Mouse (Mus musculus) lung, embryonic 14.5 days (tissue): ENCODE results near the gene Sorbs1. TPM values are rescaled to one million over a fixed set of nuclear protein-coding genes. Genes with fewer than 3 reads are reported as not detected.

ENCODE experiments used
- ATAC-seq: fragments of 200-750 bp; cut with Nextera tagmentation; 2 replicates; pipeline ENCODE4 v1.8.0; 2017; ENCODE audit warnings: mild to moderate bottlenecking, moderate TSS enrichment, moderate library complexity; ENCODE audit not compliant: insufficient read depth
- DNase-seq: peaks from one replicate; pipeline ENCODE4 v3.0.0-alpha.2; 2015
- H3K27ac ChIP-seq: fragments of 300-500 bp; sonication (generic); 2 replicates; pipeline ENCODE4 v1.5.1; 2014; ENCODE audit warnings: low read depth, mild to moderate bottlenecking, moderate library complexity
- H3K27me3 ChIP-seq: fragments of 300-500 bp; sonication (generic); 2 replicates; pipeline ENCODE4 v1.6.1; 2014; ENCODE audit warnings: low read length, control low read depth; ENCODE audit not compliant: insufficient read depth
- H3K36me3 ChIP-seq: fragments of 300-500 bp; sonication (generic); 2 replicates; pipeline ENCODE4 v1.6.1; 2014; ENCODE audit warnings: control low read depth; ENCODE audit not compliant: insufficient read depth
- H3K4me1 ChIP-seq: fragments of 300-500 bp; sonication (generic); 2 replicates; pipeline ENCODE4 v1.6.1; 2014; ENCODE audit warnings: antibody characterized with exemption, control low read depth; ENCODE audit not compliant: insufficient read depth
- H3K4me2 ChIP-seq: fragments of 300-500 bp; sonication (generic); 2 replicates; pipeline ENCODE4 v1.6.1; 2014; ENCODE audit warnings: mild to moderate bottlenecking
- H3K4me3 ChIP-seq: fragments of 300-500 bp; sonication (generic); 2 replicates; pipeline ENCODE4 v1.5.1; 2014; ENCODE audit warnings: low read depth, low read length
- H3K9ac ChIP-seq: fragments of 300-500 bp; sonication (generic); 2 replicates; pipeline ENCODE4 v1.6.1; 2014
- H3K9me3 ChIP-seq: fragments of 300-500 bp; sonication (generic); 2 replicates; pipeline ENCODE4 v1.6.1; 2016; ENCODE audit warnings: low read depth, low read length, control low read depth
- CTCF ChIP-seq: IDR thresholded peaks from 2 replicates; pipeline ENCODE4 v1.5.1; 2016; ENCODE audit warnings: antibody characterized with exemption, low read depth
- WGBS: fragments of 180-500 bp; shearing (Covaris S2); extraction: QIAGEN DNeasy Blood & Tissue Kit; methylation state at CpG from one replicate; pipeline ENCODE4 v1.1.7; 2014; 5-methylcytosine and 5-hydroxymethylcytosine counted together
- polyA plus RNA-seq: library from polyadenylated mRNA; unstranded; fragments of >200 nt; fragmentation: Nextera tagmentation; extraction: Ambion mirVana; gene quantifications from 2 replicates; pipeline ENCODE4 v1.2.1, GENCODE M21; 2014

The Sorbs1 gene
- polyA plus RNA-seq, 1 experiment from 2014 or later: 46.6 TPM

DNA sequence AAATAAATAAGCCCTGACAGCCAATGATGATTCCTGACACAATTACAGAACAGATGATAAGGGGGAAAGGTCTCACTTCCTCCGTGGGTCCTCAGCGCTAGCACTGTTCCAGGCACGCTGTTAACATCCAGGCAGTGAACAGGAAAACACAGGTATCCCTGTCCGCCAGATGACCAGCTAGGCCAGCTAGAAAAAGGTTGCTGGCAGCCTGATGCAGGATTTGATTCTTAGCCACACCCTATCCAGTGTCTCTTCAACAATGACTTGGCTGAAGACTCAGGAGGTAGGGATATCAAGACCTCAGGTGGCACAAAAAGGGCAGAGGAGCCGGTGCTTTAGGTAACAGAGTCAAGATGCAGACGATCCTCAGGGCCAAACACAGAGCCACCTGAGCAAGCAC lies 32.5 kb downstream of the Sorbs1 start:
- 56% methylated on average over 6 of the region's 6 CpGs for WGBS
- DNase-seq (no peak), ATAC-seq (no peak)
- Histone ChIP-seq H3K36me3 (no peaks in the 10 kb centered on the region; the same call in 1 of the 2 replicates), H3K27me3 (no peaks in the 10 kb centered on the region), H3K4me1 (peaks cover 13% of the 10 kb centered on the region; the same call in 1 of the 2 replicates), H3K4me3 (no peak overlapping the region), H3K4me2 (no peak overlapping the region), H3K9me3 (no peaks in the 10 kb centered on the region), H3K27ac (no peak overlapping the region), H3K9ac (no peak overlapping the region)
- no peak for TF ChIP-seq CTCF

DNA sequence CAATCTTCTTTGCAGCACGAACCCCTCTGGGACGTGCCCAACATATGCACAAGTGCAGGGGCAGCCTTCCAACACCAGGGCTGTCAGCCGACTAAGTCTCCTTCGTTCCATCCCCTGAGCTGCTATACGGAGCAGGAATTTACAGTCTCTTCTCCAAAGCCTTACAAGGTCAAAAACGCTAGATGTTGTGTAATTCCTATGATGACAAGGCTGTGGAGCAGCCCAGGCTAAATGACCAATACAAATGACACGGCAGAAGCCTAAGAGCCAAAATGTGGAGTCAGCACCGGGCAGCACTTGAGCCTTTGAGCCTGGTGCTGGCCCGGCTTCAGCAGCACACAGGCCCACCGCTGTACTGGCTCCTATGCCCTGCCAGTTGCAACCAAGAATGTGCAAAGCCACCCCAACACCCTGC lies 35.4 kb downstream of the Sorbs1 start:
- no peak overlapping the region for H3K9ac ChIP-seq
- no peak overlapping the region for H3K4me3 ChIP-seq
- H3K36me3 ChIP-seq: no peaks in the 10 kb centered on the region
- 0 out of 2 replicates have a peak, but pooled peaks have one; percentile 13 for TF ChIP-seq CTCF
- whole genome bisulfite sequencing: 54% methylated on average over 10 of the region's 10 CpGs
- DNase-seq (peak; percentile 70), ATAC-seq (peak; percentile 75; the same call in 1 of the 2 replicates)
- H3K27ac ChIP-seq: peak overlapping the region; percentile 76
- H3K4me2 ChIP-seq: no peak overlapping the region
- no peaks in the 10 kb centered on the region for H3K9me3 ChIP-seq
- H3K4me1 ChIP-seq: peaks cover 13% of the 10 kb centered on the region; the same call in 1 of the 2 replicates
- no peaks in the 10 kb centered on the region for H3K27me3 ChIP-seq

DNA sequence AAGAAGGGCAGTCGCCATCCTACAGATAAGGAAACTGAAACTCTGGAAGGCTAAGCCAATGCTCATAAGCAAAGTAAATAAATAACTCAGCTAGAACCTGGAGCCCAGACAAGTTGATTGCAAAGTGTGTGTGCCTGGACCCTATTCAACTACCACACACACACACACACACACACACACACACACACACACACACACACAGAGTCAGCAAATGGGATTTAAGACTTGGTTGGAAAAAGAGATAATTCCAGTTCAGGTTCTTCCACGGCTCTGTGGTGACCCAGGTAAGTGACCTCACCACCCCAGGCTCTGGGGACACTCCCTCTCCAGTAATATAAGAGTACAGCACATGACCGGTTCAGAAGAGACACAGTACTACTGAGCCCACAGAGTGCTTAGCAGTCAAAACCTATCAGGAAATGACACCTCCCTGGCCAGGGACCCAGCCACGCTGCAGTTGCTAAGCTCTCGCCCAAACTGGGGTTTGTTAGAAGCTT lies 36.1 kb downstream of the Sorbs1 start:
- no peak overlapping the region for H3K4me3 ChIP-seq
- no peaks in the 10 kb centered on the region for H3K27me3 ChIP-seq
- peak; percentile 38 for DNase-seq
- peaks cover 13% of the 10 kb centered on the region; the same call in 1 of the 2 replicates for H3K4me1 ChIP-seq
- WGBS: 29% methylated on average over 5 of the region's 5 CpGs
- H3K36me3 ChIP-seq: no peaks in the 10 kb centered on the region
- peak; percentile 67; the same call in 1 of the 2 replicates for ATAC-seq
- H3K9me3 ChIP-seq: no peaks in the 10 kb centered on the region
- TF ChIP-seq CTCF: no peak
- no peak overlapping the region for H3K9ac ChIP-seq
- H3K27ac ChIP-seq: peak overlapping the region; percentile 76; the same call in 1 of the 2 replicates
- no peak overlapping the region for H3K4me2 ChIP-seq

DNA sequence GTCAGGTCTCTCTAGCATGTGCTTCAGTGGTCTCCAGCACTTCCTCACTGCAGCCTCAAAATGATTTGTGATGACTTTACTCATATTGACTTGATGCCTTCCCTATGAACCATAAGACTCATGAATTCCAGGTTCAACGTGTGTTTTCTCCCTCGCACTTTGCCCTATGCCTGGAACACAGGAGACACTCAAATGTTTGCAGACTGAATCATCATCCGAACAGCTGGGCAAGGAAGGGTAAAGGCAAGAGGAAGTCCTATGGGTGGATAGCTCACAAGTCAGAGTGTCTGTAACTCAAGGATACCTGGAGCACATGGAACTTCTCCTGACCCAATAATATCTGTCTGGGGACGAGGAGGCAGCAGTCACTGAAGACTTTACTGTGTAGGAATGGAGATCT lies 37.1 kb downstream of the Sorbs1 start:
- no peaks in the 10 kb centered on the region for H3K27me3 ChIP-seq
- 84% methylated on average over 4 of the region's 4 CpGs for WGBS
- H3K27ac ChIP-seq: no peak overlapping the region
- H3K4me1 ChIP-seq: peaks cover 13% of the 10 kb centered on the region; the same call in 1 of the 2 replicates
- H3K9me3 ChIP-seq: no peaks in the 10 kb centered on the region
- no peaks in the 10 kb centered on the region for H3K36me3 ChIP-seq
- no peak overlapping the region for H3K4me2 ChIP-seq
- ATAC-seq (no peak), DNase-seq (no peak)
- no peak overlapping the region for H3K9ac ChIP-seq
- TF ChIP-seq CTCF: no peak
- no peak overlapping the region for H3K4me3 ChIP-seq

DNA sequence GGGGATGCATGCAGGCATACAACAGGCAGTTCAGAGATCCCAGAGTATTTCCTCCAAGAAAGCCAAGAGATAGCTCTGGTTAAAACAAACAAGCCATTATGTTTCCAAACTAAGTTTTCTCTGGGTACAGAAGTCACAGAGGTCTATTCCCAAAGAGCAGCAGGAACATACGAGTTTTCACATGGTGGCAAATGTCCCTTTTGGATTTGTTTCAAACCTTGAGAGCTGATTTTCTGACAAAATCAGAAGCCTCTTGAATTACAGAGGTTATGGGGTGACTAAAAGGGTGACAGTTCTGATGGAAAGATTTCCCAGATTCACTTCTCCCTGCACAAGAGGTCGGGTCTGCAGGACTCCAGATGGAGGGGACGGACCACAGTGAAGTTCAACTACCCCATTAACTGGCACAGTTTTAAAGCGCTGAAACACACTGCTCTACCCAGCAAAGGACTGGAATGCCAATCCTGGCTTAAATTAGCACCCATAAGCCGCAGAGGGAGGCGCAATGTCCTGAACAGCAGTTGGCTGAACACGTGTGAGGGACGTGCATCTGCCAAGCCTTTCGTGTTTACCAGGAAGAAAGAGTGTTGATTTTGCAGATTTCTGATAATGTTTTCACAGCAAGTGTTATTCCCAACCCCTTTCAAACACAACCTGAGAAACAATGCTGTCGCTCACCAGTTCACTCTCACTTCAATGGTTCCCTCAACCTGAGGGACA lies 41.9 kb downstream of the Sorbs1 start:
- H3K27me3 ChIP-seq: no peaks in the 10 kb centered on the region
- H3K4me1 ChIP-seq: no peaks in the 10 kb centered on the region
- no peak overlapping the region for H3K9ac ChIP-seq
- DNase-seq (no peak), ATAC-seq (no peak)
- no peak overlapping the region for H3K27ac ChIP-seq
- H3K4me3 ChIP-seq: no peak overlapping the region
- TF ChIP-seq CTCF: no peak
- H3K4me2 ChIP-seq: no peak overlapping the region
- no peaks in the 10 kb centered on the region for H3K36me3 ChIP-seq
- no peaks in the 10 kb centered on the region for H3K9me3 ChIP-seq
- WGBS: 63% methylated on average over 10 of the region's 10 CpGs

DNA sequence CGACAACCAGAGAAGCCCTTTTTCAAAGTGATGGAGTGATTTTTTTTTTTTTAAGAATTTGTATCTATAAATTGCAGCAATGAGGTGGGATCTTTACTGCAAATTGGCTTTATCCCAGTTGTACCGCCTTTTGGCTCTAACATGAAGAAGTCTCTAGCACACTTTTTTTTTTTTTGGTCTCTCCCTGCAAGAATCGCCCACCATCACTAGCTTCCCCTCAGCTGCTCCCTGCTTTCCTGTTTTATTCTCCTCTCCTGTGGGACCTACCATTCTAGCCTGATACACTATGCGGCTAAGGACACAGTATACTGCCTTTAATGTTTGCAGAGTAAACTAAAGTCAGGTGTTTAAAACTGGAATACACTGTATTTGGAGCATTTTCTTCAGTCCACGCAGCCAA lies 43.8 kb downstream of the Sorbs1 start:
- WGBS: 61% methylated on average over 5 of the region's 5 CpGs
- no peaks in the 10 kb centered on the region for H3K4me1 ChIP-seq
- H3K9ac ChIP-seq: no peak overlapping the region
- H3K27me3 ChIP-seq: no peaks in the 10 kb centered on the region
- TF ChIP-seq CTCF: no peak
- H3K4me3 ChIP-seq: no peak overlapping the region
- no peak for ATAC-seq
- no peaks in the 10 kb centered on the region for H3K9me3 ChIP-seq
- no peak for DNase-seq
- H3K36me3 ChIP-seq: no peaks in the 10 kb centered on the region
- no peak overlapping the region for H3K4me2 ChIP-seq
- H3K27ac ChIP-seq: no peak overlapping the region

DNA sequence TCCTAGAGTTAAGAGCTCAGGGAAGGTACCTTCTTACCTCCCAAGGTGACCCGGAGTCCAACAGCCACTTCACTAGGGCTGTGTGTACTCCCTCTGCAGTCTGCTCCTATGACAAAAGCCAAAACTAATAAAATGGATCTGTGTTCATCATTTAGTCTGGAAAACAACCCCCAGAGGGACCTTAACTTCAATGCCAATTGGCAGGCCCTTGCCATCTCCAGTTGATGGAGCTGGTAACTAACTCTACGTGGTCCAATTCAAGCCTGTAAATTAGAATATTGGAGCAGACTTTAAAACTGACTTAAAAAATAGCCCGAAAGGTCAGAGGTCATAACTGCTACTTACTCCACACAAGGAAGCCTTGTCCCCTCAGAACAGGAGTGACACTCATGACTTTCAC lies 45.3 kb downstream of the Sorbs1 start:
- DNase-seq (no peak), ATAC-seq (no peak)
- H3K4me1 ChIP-seq: no peaks in the 10 kb centered on the region

More for the DNA sequence above, 45.3 kb downstream of the Sorbs1 start:
- Histone ChIP-seq H3K27ac (no peak overlapping the region), H3K9ac (no peak overlapping the region), H3K27me3 (no peaks in the 10 kb centered on the region), H3K4me3 (no peak overlapping the region), H3K36me3 (no peaks in the 10 kb centered on the region), H3K9me3 (no peaks in the 10 kb centered on the region), H3K4me2 (no peak overlapping the region)
- TF ChIP-seq CTCF: no peak
- 88% methylated on average over 3 of the region's 3 CpGs for WGBS
